Mouse (Mus musculus): ENCODE results near the gene Mboat1. TPM values are rescaled to one million over a fixed set of nuclear protein-coding genes. Genes with fewer than 3 reads are reported as not detected.

The Mboat1 gene
- polyA plus RNA-seq, 1 experiment from 2014 or later, result 4.4 TPM

- H3K4me3 ChIP-seq, result no peak overlapping the region
- H3K27me3 ChIP-seq (ENCODE audit: poor library complexity, severe bottlenecking), result no peaks in the 10 kb centered on the region
- H3K36me3 ChIP-seq (replicated peaks), result no peaks in the 10 kb centered on the region
- DNase-seq (ENCODE audit: extremely low spot score, low spot score), result no peak
- WGBS, result 91% methylated on average over 2 of the region's 2 CpGs
- H3K9me3 ChIP-seq, result peaks cover 6% of the 10 kb centered on the region; the same call in 1 of the 2 replicates
- no peak overlapping the region for H3K27ac ChIP-seq
- no peaks in the 10 kb centered on the region; the same call in 1 of the 2 replicates for H3K4me1 ChIP-seq
Observed at GRCm38 (mm10) chr13:30263681-30264080, 127.4 kb downstream of the Mboat1 start.

GRCm38 (mm10) chr13:30264303-30264702 is 128.0 kb downstream of the Mboat1 start:
- Histone ChIP-seq H3K9me3 (peaks cover 6% of the 10 kb centered on the region; the same call in 1 of the 2 replicates), H3K36me3 (replicated peaks) (no peaks in the 10 kb centered on the region), H3K4me1 (no peaks in the 10 kb centered on the region; the same call in 1 of the 2 replicates), H3K27ac (no peak overlapping the region), H3K27me3 (ENCODE audit: poor library complexity, severe bottlenecking) (no peaks in the 10 kb centered on the region), H3K4me3 (no peak overlapping the region)
- 80% methylated on average over 12 of the region's 12 CpGs for WGBS
- DNase-seq (ENCODE audit: extremely low spot score, low spot score), result no peak

DNA sequence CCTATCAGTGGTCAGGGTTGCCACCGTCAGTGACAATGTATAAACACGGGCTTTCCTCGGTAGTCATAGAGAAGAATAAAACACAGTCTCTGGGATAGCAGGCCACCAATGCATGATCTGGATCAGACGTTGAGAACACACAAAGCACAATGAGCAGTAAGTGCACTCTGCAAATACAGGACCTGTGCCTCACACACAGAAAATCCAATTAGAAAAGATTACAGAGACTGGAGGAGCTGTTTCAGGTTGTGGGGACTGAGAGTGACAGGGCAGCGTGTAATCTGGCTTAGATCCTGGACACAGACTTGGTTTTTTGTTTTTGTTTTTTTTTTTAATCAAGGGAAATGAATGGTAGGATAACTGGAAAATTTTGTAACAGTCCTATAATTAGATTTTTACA is 128.5 kb downstream of the Mboat1 start:
- WGBS, result 79% methylated on average over 5 of the region's 5 CpGs
- H3K4me1 ChIP-seq, result no peaks in the 10 kb centered on the region; the same call in 1 of the 2 replicates
- no peak overlapping the region for H3K27ac ChIP-seq
- DNase-seq (ENCODE audit: extremely low spot score, low spot score), result no peak
- H3K4me3 ChIP-seq, result no peak overlapping the region
- H3K9me3 ChIP-seq, result peaks cover 6% of the 10 kb centered on the region; the same call in 1 of the 2 replicates
- no peaks in the 10 kb centered on the region for H3K36me3 ChIP-seq (replicated peaks)
- H3K27me3 ChIP-seq (ENCODE audit: poor library complexity, severe bottlenecking), result no peaks in the 10 kb centered on the region

GRCm38 (mm10) chr13:30266036-30266435 is 129.7 kb downstream of the Mboat1 start:
- no peak for DNase-seq (ENCODE audit: extremely low spot score, low spot score)
- 90% methylated on average over 11 of the region's 11 CpGs for WGBS
- Histone ChIP-seq H3K27me3 (ENCODE audit: poor library complexity, severe bottlenecking) (no peaks in the 10 kb centered on the region), H3K4me3 (no peak overlapping the region), H3K27ac (no peak overlapping the region), H3K9me3 (peaks cover 6% of the 10 kb centered on the region; the same call in 1 of the 2 replicates), H3K4me1 (no peaks in the 10 kb centered on the region; the same call in 1 of the 2 replicates), H3K36me3 (replicated peaks) (no peaks in the 10 kb centered on the region)

DNA sequence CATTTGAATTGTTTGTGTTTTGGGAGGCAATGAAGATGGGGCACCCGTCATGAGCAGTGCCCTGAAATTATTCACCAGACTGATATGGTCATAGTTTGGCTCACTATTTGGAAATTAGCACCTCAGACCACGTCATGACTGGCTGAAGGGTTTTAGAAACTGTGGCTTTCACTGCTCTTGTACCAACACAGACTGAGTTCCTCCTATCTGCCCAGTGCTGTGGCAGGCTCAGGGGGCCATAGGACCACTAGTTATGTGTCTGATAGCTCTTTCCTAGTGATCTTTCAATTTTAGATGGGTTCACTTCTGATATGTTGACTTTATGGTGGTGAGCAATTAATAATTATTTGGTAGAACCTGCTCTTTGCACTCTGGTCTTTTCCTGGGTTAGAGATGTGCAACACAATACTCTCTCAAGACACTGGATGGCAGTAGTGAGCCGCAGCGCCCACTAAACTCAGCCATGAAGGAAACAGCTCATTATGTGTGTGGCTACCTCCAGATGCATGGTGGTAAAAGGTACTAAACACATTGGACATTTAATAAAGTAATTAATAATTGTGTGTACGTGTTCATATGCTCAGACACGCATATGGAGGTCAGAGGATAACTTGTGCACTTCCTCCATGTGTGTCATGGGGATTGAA is 135.9 kb downstream of the Mboat1 start:
- Histone ChIP-seq H3K9me3 (no peaks in the 10 kb centered on the region; the same call in 1 of the 2 replicates), H3K36me3 (replicated peaks) (no peaks in the 10 kb centered on the region), H3K4me3 (no peak overlapping the region), H3K27ac (no peak overlapping the region), H3K27me3 (ENCODE audit: poor library complexity, severe bottlenecking) (no peaks in the 10 kb centered on the region), H3K4me1 (no peaks in the 10 kb centered on the region)
- peak; percentile 53 for DNase-seq (ENCODE audit: extremely low spot score, low spot score)
- WGBS, result 19% methylated on average over 6 of the region's 6 CpGs

Other genes with a start within 250 kb of the Mboat1 start
- gene E2f3, start 150.4 kb upstream of the Mboat1 start, polyA plus RNA-seq (2016; fragmentation: Nextera tagmentation; extraction: Ambion mirVana), result 22.5 and 25.6 TPM in 2 replicates
- 1.5 and 1.6 TPM in 2 replicates for gene Agtr1a, start 200.0 kb downstream of the Mboat1 start, polyA plus RNA-seq (2016; fragmentation: Nextera tagmentation; extraction: Ambion mirVana)

All from forebrain, embryonic 10.5 days (tissue).